Mouse (Mus musculus): ENCODE measurements around the gene Lrtm2. TPM values are rescaled to one million over a fixed set of nuclear protein-coding genes. Genes with fewer than 3 reads are reported as not detected.

The Lrtm2 gene
- polyA plus RNA-seq (2021; fragmentation: Nextera tagmentation), result 23.2 and 30.8 TPM in 2 replicates
- long read RNA-seq, experiment 1, transcript Lrtm2-202 (5 exons, 3,569 nt), result major isoform, 34 of 51 reads
- long read RNA-seq, experiment 1, partial matches to known transcripts, result 15 of 51 reads
- long read RNA-seq, experiment 1, other reads (novel, unspliced or antisense), result 2 of 51 reads
- long read RNA-seq, experiment 2, transcript Lrtm2-202 (5 exons, 3,569 nt), result major isoform, 126 of 165 reads
- long read RNA-seq, experiment 2, partial matches to known transcripts, result 10 of 165 reads
- long read RNA-seq, experiment 2, other reads (novel, unspliced or antisense), result 29 of 165 reads

DNA sequence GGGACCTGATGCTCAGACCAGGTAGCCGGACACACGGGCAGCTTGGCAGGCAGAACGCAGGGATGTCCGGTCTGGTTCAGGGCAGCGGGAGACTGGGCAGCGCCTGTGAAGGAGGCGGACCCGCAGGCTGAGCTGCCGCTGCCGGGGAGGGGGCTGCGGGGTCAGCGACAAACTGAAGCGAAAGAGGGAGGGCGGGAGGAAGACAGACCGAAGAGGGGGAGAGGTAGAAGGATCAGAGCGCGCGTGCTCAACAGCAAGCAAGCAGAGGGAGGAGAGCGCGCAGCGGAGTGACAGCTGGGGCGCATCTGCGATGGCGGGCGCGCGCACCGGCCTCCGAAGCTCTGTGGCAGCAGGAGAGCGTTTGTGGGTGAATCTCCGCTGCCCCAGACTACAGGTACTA lies at the start of gene Lrtm2:
Gene Lrtm2 (minus strand): TSS at position 261 of the 400 bp plus-strand sequence.

Other genes with a start within 250 kb of the Lrtm2 start
- 4.7 and 5.1 TPM in 2 replicates for gene Dcp1b, start 155.5 kb downstream of the Lrtm2 start, polyA plus RNA-seq (2021; fragmentation: Nextera tagmentation)
- gene Cacna1c, start 134.3 kb downstream of the Lrtm2 start, polyA plus RNA-seq (2021; fragmentation: Nextera tagmentation), result 2.3 and 2.6 TPM in 2 replicates
- gene Cacna2d4, start 94.2 kb downstream of the Lrtm2 start, polyA plus RNA-seq (2021; fragmentation: Nextera tagmentation), result 0.38 and 0.88 TPM in 2 replicates
- 7.3 and 7.4 TPM in 2 replicates for gene Adipor2, start 86.9 kb upstream of the Lrtm2 start, polyA plus RNA-seq (2021; fragmentation: Nextera tagmentation)
- 3.2 and 3.3 TPM in 2 replicates for gene Fbxl14, start 148.9 kb upstream of the Lrtm2 start, polyA plus RNA-seq (2021; fragmentation: Nextera tagmentation)
- 0.60 and 0.82 TPM in 2 replicates for gene Wnt5b, start 213.6 kb upstream of the Lrtm2 start, polyA plus RNA-seq (2021; fragmentation: Nextera tagmentation)